Mouse (Mus musculus): ENCODE measurements around the gene Hebp1.

- TF ChIP-seq POLR2A (IDR thresholded peaks at IDR 0.05; ENCODE audit: control insufficient read depth, extremely low read depth, insufficient read depth, low read length, poor library complexity) = no peak
- no peak for TF ChIP-seq CTCF (IDR thresholded peaks at IDR 0.05; ENCODE audit: borderline replicate concordance, control insufficient read depth, extremely low read depth, insufficient read depth, low read length, poor library complexity)
Observed at GRCm38 (mm10) chr6:135218330-135218729, 20.5 kb upstream of the Hebp1 start.
